Mouse (Mus musculus) ES-E14 (cell line): ENCODE data around the gene Zmym4.

Experiments
- HCFC1 ChIP-seq: IDR thresholded peaks from 2 replicates; pipeline ENCODE4 v1.6.1; 2012; ENCODE audit warnings: low read length, inconsistent platforms, borderline replicate concordance; ENCODE audit not compliant: insufficient read depth
- ZNF384 ChIP-seq: IDR thresholded peaks from 2 replicates; pipeline ENCODE4 v1.6.1; 2012; ENCODE audit warnings: low read depth, low read length, inconsistent platforms

DNA sequence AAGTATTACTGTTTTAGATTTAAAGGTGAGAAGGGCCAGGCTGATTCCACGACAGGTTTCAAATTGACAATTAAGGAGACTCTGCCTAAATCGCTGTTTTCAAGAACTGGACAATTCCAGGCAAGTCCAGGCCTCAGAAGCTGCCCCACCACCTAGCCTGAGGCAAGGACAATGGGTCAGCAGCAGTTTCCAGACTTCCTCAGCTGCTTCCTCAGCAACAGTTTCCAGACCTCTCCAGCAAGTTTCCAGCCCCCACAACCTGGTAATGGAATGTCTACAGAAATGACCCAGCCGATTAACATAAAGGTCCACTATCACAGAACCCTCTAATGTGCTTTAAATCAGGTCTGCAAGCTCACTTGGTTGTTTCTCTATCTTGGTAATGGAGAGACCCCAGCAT lies 36.4 kb upstream of the Zmym4 start:
- TF ChIP-seq HCFC1 (no peak), ZNF384 (no peak)
